Mouse (Mus musculus) spleen, adult 12 weeks (tissue): ENCODE measurements around the gene Ccn2.
"Not testable (repeated sequence)": the region's sequence is repeated elsewhere in the genome, so short reads cannot be mapped to it uniquely, and the experiment has no call there.

Experiments used
- DNase-seq: peaks from one replicate; pipeline ENCODE4 v3.0.0; 2022; ENCODE audit warnings: low spot score

Ccn2 gene

GRCm38 (mm10) chr10:24603727-24604126 is 8.5 kb downstream of the Ccn2 start:
- DNase-seq: no peak

DNA sequence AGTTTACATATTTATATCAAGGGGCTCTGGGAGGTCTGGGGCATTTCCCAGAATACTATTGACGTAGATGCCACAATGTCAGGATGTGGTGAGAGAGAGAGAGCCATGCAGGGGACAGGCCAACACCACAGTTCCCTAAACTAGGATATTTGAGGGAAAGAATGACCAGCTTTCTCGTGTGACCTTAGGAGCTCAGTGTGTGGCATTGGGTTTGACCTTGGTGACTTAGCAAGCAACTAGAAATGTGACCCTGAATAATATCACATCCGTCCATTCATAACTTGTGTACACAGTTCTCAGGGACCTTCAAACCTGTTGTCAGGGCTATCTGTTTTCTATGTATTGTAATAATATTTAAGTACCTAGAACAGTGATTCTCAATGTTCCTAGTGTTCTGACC is 13.9 kb downstream of the Ccn2 start:
- no peak for DNase-seq

- no peak for DNase-seq
These were observed 14.5 kb downstream of the Ccn2 start for GRCm38 (mm10) chr10:24609766-24610165.

DNA sequence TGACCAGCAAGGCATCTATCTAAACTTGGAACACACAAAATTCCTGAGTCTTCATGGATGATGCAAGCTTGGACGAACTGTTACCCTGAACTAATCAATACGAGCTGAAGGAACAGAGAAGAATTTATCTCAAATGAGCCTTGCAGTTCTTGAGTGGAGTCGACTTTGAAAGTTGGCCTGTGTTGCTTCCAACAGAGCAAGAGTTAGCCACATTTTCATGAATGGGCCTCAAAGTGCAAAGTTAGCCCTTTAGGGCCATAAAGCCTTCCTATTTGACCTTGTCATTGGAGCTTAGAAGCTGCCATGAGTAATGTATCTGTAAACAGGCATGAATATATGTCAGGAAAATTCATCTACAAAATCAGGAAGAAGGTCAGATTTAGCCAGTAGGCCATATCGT is 19.5 kb downstream of the Ccn2 start:
- DNase-seq: no peak

GRCm38 (mm10) chr10:24615799-24616198 is 20.6 kb downstream of the Ccn2 start:
- no peak for DNase-seq

DNA sequence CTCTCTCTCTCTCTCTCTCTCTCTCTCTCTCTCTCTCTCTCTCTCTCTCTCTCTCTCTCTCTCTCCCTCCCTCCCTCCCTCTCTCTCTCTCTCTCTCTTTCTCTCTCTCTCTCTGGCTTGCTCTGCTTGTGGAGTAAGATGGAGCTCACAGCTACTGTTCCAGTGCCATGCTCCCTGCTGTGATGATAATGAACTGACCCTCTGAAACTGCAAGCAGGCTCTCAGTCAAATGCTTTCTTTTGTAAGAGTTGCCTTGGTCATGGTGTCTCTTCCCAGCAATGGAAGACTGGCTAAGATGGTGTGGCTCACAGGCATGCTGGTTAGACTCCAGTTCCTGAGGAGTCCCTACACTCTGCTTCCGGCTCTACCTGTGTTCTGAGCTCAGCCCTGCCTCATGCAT is 21.3 kb downstream of the Ccn2 start:
- not testable (repeated sequence) for DNase-seq

GRCm38 (mm10) chr10:24621572-24621971 is 26.3 kb downstream of the Ccn2 start:
- DNase-seq: peak; percentile 49

DNA sequence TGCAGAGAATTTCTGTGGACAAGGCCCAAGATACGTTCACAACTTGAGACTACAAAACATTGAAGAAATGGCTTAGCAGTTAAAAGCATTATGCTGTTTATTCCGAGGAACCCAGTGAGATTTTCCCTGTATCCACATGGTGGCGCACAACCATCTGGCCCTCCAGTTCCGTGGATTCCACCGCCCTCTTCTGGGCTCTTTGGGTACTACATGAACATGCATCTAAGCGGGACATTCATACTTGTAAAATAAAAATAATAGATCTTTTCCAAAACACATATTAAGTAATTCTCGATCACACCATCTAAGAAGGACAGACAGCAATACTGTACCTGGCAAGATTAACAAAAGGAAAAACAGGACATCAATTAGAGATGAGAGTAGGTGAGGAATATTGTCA is 27.3 kb downstream of the Ccn2 start:
- DNase-seq: peak; percentile 72

- peak; percentile 58 for DNase-seq
These were observed 29.9 kb downstream of the Ccn2 start for GRCm38 (mm10) chr10:24625060-24625701.

- no peak for DNase-seq
These were observed 32.0 kb downstream of the Ccn2 start for GRCm38 (mm10) chr10:24627262-24627661.

DNA sequence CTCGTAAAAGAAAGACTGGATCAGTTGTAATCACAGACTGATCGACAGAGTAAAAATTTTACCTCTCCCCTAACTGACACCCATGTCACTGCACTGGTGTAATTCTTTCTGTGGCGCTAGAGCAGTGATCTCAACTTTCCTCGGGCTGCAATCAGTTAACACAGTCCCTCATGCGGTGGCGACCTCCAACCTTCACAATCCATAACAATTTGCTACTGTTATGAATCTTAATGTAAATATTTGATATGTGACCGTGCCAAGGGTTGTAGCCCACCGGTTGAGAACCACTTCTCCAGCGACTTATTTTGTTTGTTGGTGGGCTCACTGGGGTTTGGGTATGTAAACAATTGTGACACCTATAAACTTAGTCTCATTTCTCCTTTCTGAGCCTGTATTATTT is 33.2 kb downstream of the Ccn2 start:
- DNase-seq: no peak

DNA sequence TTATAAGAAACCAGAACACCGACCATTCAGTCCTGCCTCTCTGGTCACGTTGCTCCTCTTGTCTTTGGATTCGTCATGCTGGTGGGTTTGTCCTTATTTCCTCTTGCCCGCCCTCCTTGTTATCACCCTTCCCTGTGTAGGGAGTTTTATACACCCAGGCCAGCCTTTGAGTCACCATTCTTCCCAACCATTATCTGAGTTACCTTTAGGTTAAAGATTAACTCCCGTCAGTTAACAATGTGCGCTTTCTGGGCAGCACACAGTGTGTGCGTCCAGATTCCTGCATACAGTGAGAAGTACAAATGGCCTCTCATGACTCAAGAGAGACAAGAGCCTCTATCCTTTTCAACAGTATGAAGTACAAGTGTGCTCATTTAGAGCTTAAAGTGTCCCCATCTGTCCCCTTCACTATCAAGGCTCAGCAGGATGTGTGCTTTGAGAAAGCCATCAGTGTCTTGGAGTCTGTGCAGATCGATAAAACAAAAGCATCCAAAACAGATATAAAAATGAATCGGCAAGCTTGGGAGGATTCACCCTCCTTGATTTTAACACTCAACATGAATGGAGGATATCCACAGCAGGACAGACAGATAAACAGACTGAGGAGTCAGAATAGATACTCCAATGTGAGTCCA is 34.0 kb downstream of the Ccn2 start:
- DNase-seq: no peak

DNA sequence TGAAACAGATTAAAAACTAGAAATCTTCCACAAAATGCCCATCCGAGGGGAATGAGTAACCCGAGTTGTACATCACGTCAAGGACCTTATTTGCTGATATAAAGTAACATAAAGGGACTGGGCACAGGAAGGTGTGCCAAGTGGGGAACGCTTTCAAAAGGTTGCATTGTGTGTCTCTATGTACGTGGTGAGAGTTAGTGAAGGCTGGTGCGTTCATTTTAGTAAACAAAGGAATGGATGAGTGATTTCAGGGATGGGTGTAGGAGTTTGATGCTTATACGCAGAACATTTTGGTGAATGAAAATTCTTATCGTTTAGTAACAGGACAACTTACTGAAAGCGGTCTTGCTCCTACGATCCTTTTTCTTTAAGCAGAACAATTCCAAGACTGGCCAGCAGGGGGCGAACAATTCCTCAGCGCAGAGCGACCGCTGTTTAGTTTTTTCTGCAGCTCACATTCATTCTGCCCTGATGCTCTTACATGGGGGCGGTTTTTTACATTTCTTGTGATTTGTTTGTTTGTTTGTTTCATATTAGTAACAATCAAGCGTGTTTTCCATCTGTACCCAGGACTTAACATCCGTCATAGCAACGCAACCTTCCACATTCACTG is 35.3 kb downstream of the Ccn2 start:
- peak; percentile 44 for DNase-seq

- no peak for DNase-seq
These were observed 35.9 kb downstream of the Ccn2 start for GRCm38 (mm10) chr10:24631122-24631521.

GRCm38 (mm10) chr10:24634288-24634687 is 39.0 kb downstream of the Ccn2 start:
- DNase-seq: no peak

DNA sequence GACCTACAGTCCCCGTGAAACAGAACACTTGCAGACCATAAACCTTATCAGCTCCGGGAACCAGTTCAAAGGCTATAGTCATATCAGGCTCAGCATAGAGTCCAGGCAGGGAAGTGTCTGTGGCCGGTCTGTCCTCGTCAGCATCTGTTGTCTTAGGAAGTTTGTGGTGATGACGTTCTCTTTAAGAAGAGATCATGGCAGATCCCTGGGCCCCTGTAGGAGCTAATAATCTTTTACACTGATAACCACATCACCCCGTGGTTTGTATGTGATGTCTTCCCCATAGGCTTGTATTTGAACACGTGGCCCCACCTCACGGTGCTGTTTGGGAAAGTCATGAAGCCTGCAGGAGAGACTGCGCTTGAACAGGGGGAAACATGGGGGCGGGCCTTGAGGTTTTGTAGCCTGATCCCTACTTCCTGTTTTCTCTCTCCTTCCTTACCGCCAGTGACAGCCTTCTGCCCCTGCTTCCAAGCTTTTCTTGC is 40.1 kb downstream of the Ccn2 start:
- DNase-seq: no peak

DNA sequence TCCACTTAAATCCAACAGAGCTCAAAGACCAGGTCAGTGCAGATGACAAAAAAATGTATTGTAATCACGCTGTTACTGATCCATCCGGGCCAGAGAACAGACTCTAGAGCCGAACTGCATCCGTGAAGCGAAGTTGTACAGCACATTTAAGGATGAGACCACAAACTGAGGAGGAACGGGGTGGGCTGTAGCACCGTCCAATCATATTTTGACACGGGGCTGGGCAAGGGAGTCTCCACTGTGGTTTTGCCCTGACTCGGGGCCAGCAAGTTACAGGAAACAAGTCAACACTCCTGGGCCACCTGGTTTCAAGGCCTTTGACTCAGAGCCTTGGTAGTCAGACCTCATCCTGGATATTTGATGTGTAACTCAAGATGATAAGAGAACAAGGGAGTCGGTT is 40.6 kb downstream of the Ccn2 start:
- no peak for DNase-seq

DNA sequence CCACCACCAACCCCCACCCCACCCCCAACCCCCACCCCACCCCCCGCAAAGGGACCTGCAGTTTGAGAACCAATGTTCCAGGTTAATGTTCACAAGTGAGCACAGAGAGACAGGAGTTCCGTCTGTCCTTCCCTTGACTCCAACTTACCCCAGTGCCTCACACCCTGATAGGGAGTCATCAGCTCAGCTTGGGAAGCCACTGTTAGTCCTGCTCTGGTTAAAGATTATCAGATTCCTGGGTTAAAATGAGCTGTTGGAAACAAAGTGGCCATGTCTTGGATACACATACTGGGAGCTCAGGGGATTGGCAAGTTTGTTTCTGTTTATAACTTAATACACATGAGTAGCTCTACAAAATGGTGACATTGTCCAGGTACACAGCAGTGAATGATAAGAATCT is 41.7 kb downstream of the Ccn2 start:
- DNase-seq: no peak

GRCm38 (mm10) chr10:24638306-24639070 is 43.2 kb downstream of the Ccn2 start:
- DNase-seq: no peak

- no peak for DNase-seq
These were observed 44.4 kb downstream of the Ccn2 start for GRCm38 (mm10) chr10:24639596-24639995.

DNA sequence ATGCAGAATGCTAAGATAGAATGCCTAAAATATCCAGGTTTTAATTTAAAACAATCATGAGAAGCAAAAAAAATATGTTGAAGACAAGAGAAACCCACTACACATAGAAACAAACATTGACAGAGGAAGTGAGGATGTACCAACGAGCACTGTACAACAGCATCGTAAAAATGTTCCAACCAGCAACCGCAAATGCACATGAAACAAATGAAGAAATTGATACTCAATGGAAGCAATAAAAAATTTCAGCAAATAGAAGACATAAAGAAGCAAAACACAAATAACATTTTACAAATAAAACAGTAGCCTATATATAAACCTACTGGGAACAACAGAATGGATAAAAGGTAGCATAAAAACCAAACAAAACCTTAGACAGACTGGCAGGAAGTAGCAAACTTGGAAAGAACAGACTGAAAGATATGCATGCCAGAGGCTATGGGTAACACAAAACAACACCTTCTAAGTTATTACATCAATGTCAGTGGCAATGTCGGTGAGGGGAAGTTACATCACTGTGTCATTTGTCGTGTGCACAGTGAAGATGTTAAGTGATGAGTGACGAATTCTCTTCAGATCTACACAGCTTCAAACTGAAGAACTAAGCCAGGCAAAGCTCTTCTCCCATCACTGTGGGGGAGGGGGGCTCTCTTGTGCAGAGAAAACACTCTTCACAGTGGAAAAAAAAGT is 45.1 kb downstream of the Ccn2 start:
- no peak for DNase-seq
